Mouse (Mus musculus): ENCODE measurements around the gene Apol8. TPM values are rescaled to one million over a fixed set of nuclear protein-coding genes. Genes with fewer than 3 reads are reported as not detected.

Gene Apol8
- polyA plus RNA-seq, 1 experiment from 2014 or later = not detected

- no peak overlapping the region for H3K27ac ChIP-seq
- H3K9me3 ChIP-seq (replicated peaks; ENCODE audit: low read length) = no peaks in the 10 kb centered on the region
- H3K9ac ChIP-seq (ENCODE audit: low read depth, low read length) = no peak overlapping the region
- no peak overlapping the region for H3K4me2 ChIP-seq (ENCODE audit: low read length)
- 97% methylated on average over 10 of the region's 10 CpGs for WGBS
- ATAC-seq (replicated peaks; ENCODE audit: low FRiP score, low read depth) (no peak), DNase-seq (ENCODE audit: low spot score) (no peak)
- no peaks in the 10 kb centered on the region for H3K4me1 ChIP-seq (replicated peaks; ENCODE audit: insufficient read depth, low read length)
- H3K36me3 ChIP-seq (ENCODE audit: insufficient read depth, low read length) = peaks cover 98% of the 10 kb centered on the region
- no peak for TF ChIP-seq CTCF (IDR thresholded peaks at IDR 0.05; ENCODE audit: low read depth)
- H3K27me3 ChIP-seq (ENCODE audit: insufficient read depth, low read length) = no peaks in the 10 kb centered on the region
- no peak overlapping the region for H3K4me3 ChIP-seq (replicated peaks; ENCODE audit: low read depth, low read length)
Observed at GRCm38 (mm10) chr15:77774303-77774702, 17.5 kb upstream of the Apol8 start.

GRCm38 (mm10) chr15:77773099-77773915 lies 16.5 kb upstream of the Apol8 start:
- H3K4me1 ChIP-seq (replicated peaks; ENCODE audit: insufficient read depth, low read length) = no peaks in the 10 kb centered on the region
- WGBS = 87% methylated on average over 19 of the region's 19 CpGs
- DNase-seq (ENCODE audit: low spot score) = no peak

GRCm38 (mm10) chr15:77770942-77771341 lies 14.1 kb upstream of the Apol8 start:
- H3K9me3 ChIP-seq (replicated peaks; ENCODE audit: low read length) = no peaks in the 10 kb centered on the region
- no peaks in the 10 kb centered on the region for H3K4me1 ChIP-seq (replicated peaks; ENCODE audit: insufficient read depth, low read length)
- ATAC-seq (replicated peaks; ENCODE audit: low FRiP score, low read depth) (no peak), DNase-seq (ENCODE audit: low spot score) (no peak)
- H3K4me2 ChIP-seq (ENCODE audit: low read length) = no peak overlapping the region
- peaks cover 98% of the 10 kb centered on the region for H3K36me3 ChIP-seq (ENCODE audit: insufficient read depth, low read length)
- 90% methylated on average over 9 of the region's 9 CpGs for WGBS
- no peak for TF ChIP-seq CTCF (IDR thresholded peaks at IDR 0.05; ENCODE audit: low read depth)
- no peak overlapping the region for H3K4me3 ChIP-seq (replicated peaks; ENCODE audit: low read depth, low read length)
- H3K27me3 ChIP-seq (ENCODE audit: insufficient read depth, low read length) = no peaks in the 10 kb centered on the region
- no peak overlapping the region for H3K27ac ChIP-seq
- no peak overlapping the region for H3K9ac ChIP-seq (ENCODE audit: low read depth, low read length)

More at GRCm38 (mm10) chr15:77773099-77773915, 16.5 kb upstream of the Apol8 start:
- no peak for ATAC-seq (replicated peaks; ENCODE audit: low FRiP score, low read depth)
- no peak for TF ChIP-seq CTCF (IDR thresholded peaks at IDR 0.05; ENCODE audit: low read depth)
- Histone ChIP-seq H3K27me3 (ENCODE audit: insufficient read depth, low read length) (no peaks in the 10 kb centered on the region), H3K27ac (no peak overlapping the region), H3K4me3 (replicated peaks; ENCODE audit: low read depth, low read length) (no peak overlapping the region), H3K9ac (ENCODE audit: low read depth, low read length) (no peak overlapping the region), H3K9me3 (replicated peaks; ENCODE audit: low read length) (no peaks in the 10 kb centered on the region), H3K36me3 (ENCODE audit: insufficient read depth, low read length) (peaks cover 98% of the 10 kb centered on the region), H3K4me2 (ENCODE audit: low read length) (no peak overlapping the region)

DNA sequence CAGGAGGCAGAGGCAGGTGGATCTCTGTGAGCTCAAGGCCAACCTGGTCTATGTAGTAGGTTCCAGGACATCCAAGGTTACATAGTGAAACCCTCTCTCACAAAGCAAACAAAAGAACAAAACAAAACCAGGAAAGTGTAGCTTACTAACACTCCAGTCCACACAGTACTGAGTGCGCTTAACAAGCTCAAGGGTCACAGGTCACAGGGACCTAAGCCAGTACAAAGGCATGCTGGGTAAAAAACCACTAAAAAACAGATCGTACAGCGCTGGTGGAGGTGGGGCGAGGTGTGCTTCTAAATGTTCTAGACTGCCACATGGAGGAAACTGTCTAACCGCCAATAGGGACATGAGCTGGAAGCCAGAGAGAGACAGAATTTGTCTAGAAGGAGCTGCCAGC lies 13.5 kb upstream of the Apol8 start:
- Histone ChIP-seq H3K27me3 (ENCODE audit: insufficient read depth, low read length) (no peaks in the 10 kb centered on the region), H3K4me1 (replicated peaks; ENCODE audit: insufficient read depth, low read length) (no peaks in the 10 kb centered on the region), H3K4me3 (replicated peaks; ENCODE audit: low read depth, low read length) (no peak overlapping the region), H3K4me2 (ENCODE audit: low read length) (no peak overlapping the region), H3K9me3 (replicated peaks; ENCODE audit: low read length) (no peaks in the 10 kb centered on the region), H3K9ac (ENCODE audit: low read depth, low read length) (no peak overlapping the region), H3K27ac (no peak overlapping the region), H3K36me3 (ENCODE audit: insufficient read depth, low read length) (peaks cover 98% of the 10 kb centered on the region)
- TF ChIP-seq CTCF (IDR thresholded peaks at IDR 0.05; ENCODE audit: low read depth) = no peak
- DNase-seq (ENCODE audit: low spot score) (no peak), ATAC-seq (replicated peaks; ENCODE audit: low FRiP score, low read depth) (no peak)
- 94% methylated on average over 5 of the region's 5 CpGs for WGBS

DNA sequence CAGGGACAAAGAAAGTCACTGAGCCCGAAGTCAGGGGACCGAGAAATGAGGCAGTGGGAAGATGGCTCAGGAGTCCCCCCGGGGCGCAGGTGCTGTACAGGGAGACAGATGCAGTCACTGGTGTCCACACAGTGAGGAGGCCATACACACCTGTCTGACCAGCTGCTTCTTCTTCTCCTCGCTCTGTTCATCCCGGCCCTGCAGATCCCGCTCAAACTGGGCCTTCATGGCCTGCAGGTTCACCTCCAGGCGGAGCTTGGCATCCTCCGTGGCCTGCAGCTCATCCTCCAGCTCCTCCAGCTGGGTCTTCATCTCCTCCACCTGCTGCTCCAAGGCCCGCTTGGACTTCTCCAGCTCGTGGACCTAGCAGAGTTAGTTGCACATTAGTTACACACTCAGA lies 10.2 kb upstream of the Apol8 start:
- no peak overlapping the region for H3K9ac ChIP-seq (ENCODE audit: low read depth, low read length)
- ATAC-seq (replicated peaks; ENCODE audit: low FRiP score, low read depth) = no peak

GRCm38 (mm10) chr15:77765484-77766093 lies 8.8 kb upstream of the Apol8 start:
- Histone ChIP-seq H3K9me3 (replicated peaks; ENCODE audit: low read length) (no peaks in the 10 kb centered on the region), H3K9ac (ENCODE audit: low read depth, low read length) (no peak overlapping the region), H3K4me3 (replicated peaks; ENCODE audit: low read depth, low read length) (no peak overlapping the region), H3K4me1 (replicated peaks; ENCODE audit: insufficient read depth, low read length) (no peaks in the 10 kb centered on the region), H3K27me3 (ENCODE audit: insufficient read depth, low read length) (no peaks in the 10 kb centered on the region), H3K27ac (no peak overlapping the region), H3K4me2 (ENCODE audit: low read length) (no peak overlapping the region), H3K36me3 (ENCODE audit: insufficient read depth, low read length) (peaks cover 95% of the 10 kb centered on the region)
- ATAC-seq (replicated peaks; ENCODE audit: low FRiP score, low read depth) = no peak
- no peak for DNase-seq (ENCODE audit: low spot score)
- TF ChIP-seq CTCF (IDR thresholded peaks at IDR 0.05; ENCODE audit: low read depth) = no peak
- 89% methylated on average over 16 of the region's 16 CpGs for WGBS

More for the DNA sequence above, 10.2 kb upstream of the Apol8 start:
- WGBS = 89% methylated on average over 11 of the region's 11 CpGs
- H3K27me3 ChIP-seq (ENCODE audit: insufficient read depth, low read length) = no peaks in the 10 kb centered on the region
- H3K4me3 ChIP-seq (replicated peaks; ENCODE audit: low read depth, low read length) = no peak overlapping the region
- no peak overlapping the region for H3K27ac ChIP-seq
- H3K4me1 ChIP-seq (replicated peaks; ENCODE audit: insufficient read depth, low read length) = no peaks in the 10 kb centered on the region
- H3K36me3 ChIP-seq (ENCODE audit: insufficient read depth, low read length) = peaks cover 97% of the 10 kb centered on the region
- H3K9me3 ChIP-seq (replicated peaks; ENCODE audit: low read length) = no peaks in the 10 kb centered on the region
- no peak for DNase-seq (ENCODE audit: low spot score)
- no peak overlapping the region for H3K4me2 ChIP-seq (ENCODE audit: low read length)
- no peak for TF ChIP-seq CTCF (IDR thresholded peaks at IDR 0.05; ENCODE audit: low read depth)

Data from kidney, postnatal 0 days (tissue).